Mouse (Mus musculus) limb, embryonic 14.5 days (tissue): ENCODE results near the gene Cnot6. TPM values are rescaled to one million over a fixed set of nuclear protein-coding genes. Genes with fewer than 3 reads are reported as not detected.

Experiments used
- ATAC-seq: fragments of 200-750 bp; cut with Nextera tagmentation; 2 replicates; pipeline ENCODE4 v1.8.0; 2017; ENCODE audit warnings: low read depth, moderate number of reproducible peaks, moderate TSS enrichment; ENCODE audit not compliant: low FRiP score
- DNase-seq: peaks from one replicate; pipeline ENCODE4 v3.0.0-alpha.2; 2015; ENCODE audit warnings: low spot score
- H3K27ac ChIP-seq: fragments of 300-500 bp; sonication (generic); replicated peaks from 2 replicates; pipeline ENCODE4 v1.5.1; 2014; ENCODE audit warnings: low read depth, mild to moderate bottlenecking, low read length, moderate library complexity, mixed read lengths
- H3K27me3 ChIP-seq: fragments of 300-500 bp; sonication (generic); 2 replicates; pipeline ENCODE4 v1.6.1; 2014; ENCODE audit warnings: low read length, mixed read lengths; ENCODE audit not compliant: control insufficient read depth, insufficient read depth
- H3K36me3 ChIP-seq: fragments of 300-500 bp; sonication (generic); 2 replicates; pipeline ENCODE4 v1.6.1; 2014; ENCODE audit warnings: mild to moderate bottlenecking, low read length, moderate library complexity, mixed read lengths; ENCODE audit not compliant: control insufficient read depth, insufficient read depth
- H3K4me1 ChIP-seq: fragments of 300-500 bp; sonication (generic); 2 replicates; pipeline ENCODE4 v1.6.1; 2014; ENCODE audit warnings: antibody characterized with exemption, low read length, mixed read lengths; ENCODE audit not compliant: control insufficient read depth, insufficient read depth
- H3K4me2 ChIP-seq: fragments of 300-500 bp; sonication (generic); replicated peaks from 2 replicates; pipeline ENCODE4 v1.6.1; 2014; ENCODE audit warnings: low read depth, mild to moderate bottlenecking, low read length, moderate library complexity; ENCODE audit not compliant: severe bottlenecking
- H3K4me3 ChIP-seq: fragments of 300-500 bp; sonication (generic); replicated peaks from 2 replicates; pipeline ENCODE4 v1.5.1; 2014; ENCODE audit warnings: low read length
- H3K9ac ChIP-seq: fragments of 300-500 bp; sonication (generic); 2 replicates; pipeline ENCODE4 v1.6.1; 2014; ENCODE audit warnings: mild to moderate bottlenecking, low read depth, low read length, moderate library complexity; ENCODE audit not compliant: severe bottlenecking
- H3K9me3 ChIP-seq: fragments of 300-500 bp; sonication (generic); 2 replicates; pipeline ENCODE4 v1.6.1; 2016; ENCODE audit warnings: low read length; ENCODE audit not compliant: control insufficient read depth
- POLR2A ChIP-seq: fragments of 200-500 bp; IDR thresholded peaks from 2 replicates; pipeline ENCODE4 v1.8.0; 2012; ENCODE audit warnings: inconsistent platforms, mild to moderate bottlenecking, moderate library complexity, borderline replicate concordance; ENCODE audit not compliant: insufficient read depth, insufficient read length; ENCODE audit errors: extremely low read depth
- WGBS: fragments of 180-500 bp; shearing (Covaris S2); extraction: QIAGEN DNeasy Blood & Tissue Kit; methylation state at CpG from one replicate; pipeline ENCODE4 v1.1.7; 2014; 5-methylcytosine and 5-hydroxymethylcytosine counted together
- polyA plus RNA-seq, 2 experiments: library from polyadenylated mRNA; depleted of rRNA in 1 of 2; stranded (reverse) in 1 of 2; unstranded in 1 of 2; fragments of >200 nt; fragmentation: Nextera tagmentation in 1 of 2; extraction: Ambion mirVana in 1 of 2; gene quantifications; 2 replicates each; pipeline versions ENCODE4 v1.2.1 to v1.2.3; 2012 to 2014

Cnot6 gene
- polyA plus RNA-seq, 2 experiments = 59.7 to 65.2 TPM

DNA sequence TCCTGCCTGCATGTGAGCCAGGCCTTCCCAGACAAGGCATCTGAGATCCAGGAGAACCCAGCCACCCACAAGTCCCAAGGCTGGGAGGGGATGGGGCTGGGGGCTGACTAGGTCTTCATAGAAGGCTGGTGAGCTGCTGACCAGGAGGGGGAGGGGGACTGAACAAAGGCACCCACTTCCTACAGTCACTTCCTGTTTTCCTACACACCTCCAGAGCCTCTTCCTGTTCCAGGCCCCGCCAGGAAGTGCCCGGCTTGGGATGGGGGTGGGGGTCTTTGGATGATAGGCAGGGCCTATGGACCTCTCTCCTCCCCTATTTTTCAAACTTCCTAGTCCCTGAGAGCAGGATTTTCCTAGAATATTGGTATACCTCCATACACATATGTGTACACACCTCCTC lies 80.3 kb downstream of the Cnot6 start:
- ATAC-seq (no peak), DNase-seq (no peak)
- Histone ChIP-seq H3K27me3 (peaks cover 44% of the 10 kb centered on the region), H3K36me3 (no peaks in the 10 kb centered on the region), H3K4me1 (peaks cover 3% of the 10 kb centered on the region; the same call in 1 of the 2 replicates), H3K4me2 (no peak overlapping the region), H3K9ac (no peak overlapping the region), H3K4me3 (no peak overlapping the region), H3K27ac (no peak overlapping the region), H3K9me3 (no peaks in the 10 kb centered on the region)
- 80% methylated on average over 2 of the region's 2 CpGs for WGBS
- no peak for TF ChIP-seq POLR2A

DNA sequence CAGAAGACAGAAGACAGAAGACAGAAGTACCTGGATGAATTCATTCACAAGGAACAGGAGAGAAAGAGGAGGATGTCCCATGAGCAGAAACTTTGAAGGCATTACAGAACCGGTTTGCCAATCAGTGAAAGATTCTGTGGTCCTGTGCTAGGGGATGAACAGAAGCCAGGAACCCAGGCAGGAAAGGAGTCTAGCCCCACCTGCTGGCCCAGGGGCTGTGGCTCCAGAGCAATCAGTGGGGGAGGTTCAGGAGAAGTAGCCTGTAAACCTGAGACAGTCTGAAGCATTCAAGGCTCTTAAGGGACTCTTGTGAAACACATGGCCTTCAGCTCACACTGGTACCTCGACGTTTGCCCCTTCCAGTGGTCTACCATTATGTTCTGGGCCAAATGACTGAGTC lies 81.4 kb downstream of the Cnot6 start:
- ATAC-seq (no peak), DNase-seq (no peak)
- no peak overlapping the region for H3K4me2 ChIP-seq
- no peak for TF ChIP-seq POLR2A
- H3K9me3 ChIP-seq = no peaks in the 10 kb centered on the region
- peaks cover 3% of the 10 kb centered on the region; the same call in 1 of the 2 replicates for H3K4me1 ChIP-seq
- H3K27ac ChIP-seq = no peak overlapping the region
- 25% methylated on average over 3 of the region's 3 CpGs for WGBS
- H3K36me3 ChIP-seq = no peaks in the 10 kb centered on the region
- H3K4me3 ChIP-seq = no peak overlapping the region
- no peak overlapping the region for H3K9ac ChIP-seq
- peaks cover 33% of the 10 kb centered on the region for H3K27me3 ChIP-seq

DNA sequence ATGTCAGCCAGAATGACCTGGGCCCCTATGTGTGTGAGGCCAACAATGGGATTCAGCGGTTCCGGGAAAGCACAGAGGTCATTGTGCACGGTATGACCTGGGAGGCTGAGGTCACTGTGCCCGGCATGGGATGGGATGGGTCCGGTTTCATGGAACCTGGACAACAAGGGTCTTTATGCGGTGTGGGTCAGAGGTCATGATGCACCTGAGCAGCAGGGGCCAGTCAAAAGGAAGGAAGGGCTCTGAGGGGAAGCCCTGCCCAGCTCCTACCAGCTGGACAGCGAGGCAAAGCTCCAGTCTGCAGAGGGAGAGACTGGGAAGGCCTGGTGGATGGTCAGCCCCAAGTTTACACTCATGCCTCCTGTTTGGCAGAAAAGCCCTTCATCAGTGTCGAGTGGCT lies 85.8 kb downstream of the Cnot6 start:
- H3K4me2 ChIP-seq = no peak overlapping the region
- H3K36me3 ChIP-seq = no peaks in the 10 kb centered on the region
- no peak for TF ChIP-seq POLR2A
- ATAC-seq = no peak
- 75% methylated on average over 8 of the region's 8 CpGs for WGBS
- no peaks in the 10 kb centered on the region for H3K4me1 ChIP-seq
- DNase-seq = no peak
- no peak overlapping the region for H3K4me3 ChIP-seq
- no peaks in the 10 kb centered on the region for H3K9me3 ChIP-seq
- no peaks in the 10 kb centered on the region for H3K27me3 ChIP-seq
- no peak overlapping the region for H3K9ac ChIP-seq
- no peak overlapping the region for H3K27ac ChIP-seq

DNA sequence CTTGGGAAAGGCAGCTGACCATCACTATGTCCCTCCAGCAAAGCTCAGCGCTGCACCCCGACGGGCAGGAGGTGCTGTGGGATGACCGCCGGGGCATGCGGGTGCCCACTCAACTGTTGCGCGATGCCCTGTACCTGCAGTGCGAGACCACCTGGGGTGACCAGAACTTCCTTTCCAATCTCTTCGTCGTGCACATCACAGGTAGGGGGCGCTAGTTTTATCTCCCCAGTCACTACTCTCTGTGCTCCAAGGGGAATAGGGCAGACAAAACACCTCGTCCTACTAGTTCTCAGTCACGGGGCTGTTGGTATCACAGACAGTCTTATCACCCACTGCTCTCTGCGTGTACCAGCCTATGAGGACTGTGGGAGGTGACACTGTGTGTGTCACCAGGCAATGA lies 86.7 kb downstream of the Cnot6 start:
- Histone ChIP-seq H3K9me3 (no peaks in the 10 kb centered on the region), H3K4me2 (no peak overlapping the region), H3K27me3 (no peaks in the 10 kb centered on the region), H3K36me3 (no peaks in the 10 kb centered on the region), H3K4me1 (no peaks in the 10 kb centered on the region), H3K4me3 (no peak overlapping the region), H3K9ac (no peak overlapping the region), H3K27ac (no peak overlapping the region)
- WGBS = 65% methylated on average over 15 of the region's 15 CpGs
- DNase-seq (no peak), ATAC-seq (no peak)
- no peak for TF ChIP-seq POLR2A

DNA sequence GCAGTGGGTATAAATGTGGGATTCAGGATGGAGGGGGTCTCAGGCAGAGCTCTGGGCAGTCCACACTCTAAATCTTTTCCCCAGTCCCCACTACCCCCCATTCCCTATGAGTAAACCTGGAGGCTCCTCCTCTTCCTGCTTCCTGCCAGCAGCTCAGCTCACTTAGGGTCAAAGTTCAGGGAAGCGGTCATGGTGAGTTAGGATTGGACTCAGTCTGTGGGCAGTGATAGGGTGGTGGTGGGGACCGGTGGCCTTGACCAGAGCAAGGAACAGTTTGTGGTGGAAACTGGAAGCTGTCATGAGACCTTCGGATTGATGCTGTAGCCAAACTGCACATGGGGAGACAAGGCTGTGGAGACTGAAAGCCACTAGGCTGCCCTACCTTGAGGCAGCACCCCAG lies 88.4 kb downstream of the Cnot6 start:
- no peak overlapping the region for H3K9ac ChIP-seq
- DNase-seq (no peak), ATAC-seq (no peak)
- H3K4me2 ChIP-seq = no peak overlapping the region
- no peak overlapping the region for H3K4me3 ChIP-seq
- 75% methylated on average over 3 of the region's 3 CpGs for WGBS
- no peak overlapping the region for H3K27ac ChIP-seq
- no peaks in the 10 kb centered on the region for H3K36me3 ChIP-seq
- TF ChIP-seq POLR2A = no peak
- H3K4me1 ChIP-seq = no peaks in the 10 kb centered on the region
- no peaks in the 10 kb centered on the region for H3K27me3 ChIP-seq
- no peaks in the 10 kb centered on the region for H3K9me3 ChIP-seq

DNA sequence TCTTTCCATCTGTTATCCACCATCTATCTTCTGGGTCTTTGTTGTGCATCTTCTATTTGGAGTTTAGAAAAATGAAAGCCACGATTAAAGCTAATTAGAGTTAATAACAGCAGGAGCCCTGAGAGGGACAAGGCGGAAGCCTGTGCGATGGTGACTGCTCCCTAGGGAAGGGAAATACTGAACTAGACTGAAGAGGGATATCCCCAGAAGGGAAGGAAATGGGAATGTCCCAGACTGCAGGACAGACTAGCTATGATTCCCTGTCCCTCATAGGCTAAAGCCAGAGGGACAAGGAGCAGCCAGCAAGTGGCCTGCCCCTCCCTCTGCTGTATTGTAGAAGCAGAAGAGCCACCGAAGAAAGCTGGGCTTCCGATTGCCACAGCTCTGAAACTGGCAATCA lies 90.6 kb downstream of the Cnot6 start:
- H3K27me3 ChIP-seq = no peaks in the 10 kb centered on the region
- H3K9me3 ChIP-seq = no peaks in the 10 kb centered on the region
- no peak overlapping the region for H3K27ac ChIP-seq
- H3K9ac ChIP-seq = no peak overlapping the region
- DNase-seq (no peak), ATAC-seq (no peak)
- no peak for TF ChIP-seq POLR2A
- no peaks in the 10 kb centered on the region for H3K36me3 ChIP-seq
- no peaks in the 10 kb centered on the region for H3K4me1 ChIP-seq
- H3K4me2 ChIP-seq = no peak overlapping the region
- no peak overlapping the region for H3K4me3 ChIP-seq
- WGBS = 79% methylated on average over 5 of the region's 5 CpGs

Other genes with a start within 250 kb of the Cnot6 start
- gene Olfr1386, start 247.7 kb downstream of the Cnot6 start, polyA plus RNA-seq (2012; rRNA removed) = not detected in 2 replicates
- gene Olfr1386, start 247.7 kb downstream of the Cnot6 start, polyA plus RNA-seq (2014; fragmentation: Nextera tagmentation; extraction: Ambion mirVana) = not detected in 2 replicates
- not detected in 2 replicates for gene Olfr1385, start 223.7 kb downstream of the Cnot6 start, polyA plus RNA-seq (2012; rRNA removed)
- not detected in 2 replicates for gene Olfr1385, start 223.7 kb downstream of the Cnot6 start, polyA plus RNA-seq (2014; fragmentation: Nextera tagmentation; extraction: Ambion mirVana)
- gene Olfr1384, start 206.0 kb downstream of the Cnot6 start, polyA plus RNA-seq (2012; rRNA removed) = not detected in 2 replicates
- gene Olfr1384, start 206.0 kb downstream of the Cnot6 start, polyA plus RNA-seq (2014; fragmentation: Nextera tagmentation; extraction: Ambion mirVana) = not detected in 2 replicates
- gene Olfr1383, start 193.1 kb downstream of the Cnot6 start, polyA plus RNA-seq (2012; rRNA removed) = not detected in 2 replicates
- not detected in 2 replicates for gene Olfr1383, start 193.1 kb downstream of the Cnot6 start, polyA plus RNA-seq (2014; fragmentation: Nextera tagmentation; extraction: Ambion mirVana)
- gene Olfr1382, start 184.5 kb downstream of the Cnot6 start, polyA plus RNA-seq (2012; rRNA removed) = not detected in 2 replicates
- not detected in 2 replicates for gene Olfr1382, start 184.5 kb downstream of the Cnot6 start, polyA plus RNA-seq (2014; fragmentation: Nextera tagmentation; extraction: Ambion mirVana)
- gene Olfr1381, start 169.3 kb downstream of the Cnot6 start, polyA plus RNA-seq (2012; rRNA removed) = not detected in 2 replicates
- not detected in 2 replicates for gene Olfr1381, start 169.3 kb downstream of the Cnot6 start, polyA plus RNA-seq (2014; fragmentation: Nextera tagmentation; extraction: Ambion mirVana)
- not detected in 2 replicates for gene Olfr1380, start 155.8 kb downstream of the Cnot6 start, polyA plus RNA-seq (2012; rRNA removed)
- not detected in 2 replicates for gene Olfr1380, start 155.8 kb downstream of the Cnot6 start, polyA plus RNA-seq (2014; fragmentation: Nextera tagmentation; extraction: Ambion mirVana)
- gene Flt4, start 103.5 kb downstream of the Cnot6 start, polyA plus RNA-seq (2012; rRNA removed) = 7.1 and 8.6 TPM in 2 replicates
- gene Flt4, start 103.5 kb downstream of the Cnot6 start, polyA plus RNA-seq (2014; fragmentation: Nextera tagmentation; extraction: Ambion mirVana) = 6.8 and 7.3 TPM in 2 replicates
- not detected in 2 replicates for gene Scgb3a1, start 49.1 kb downstream of the Cnot6 start, polyA plus RNA-seq (2012; rRNA removed)
- gene Scgb3a1, start 49.1 kb downstream of the Cnot6 start, polyA plus RNA-seq (2014; fragmentation: Nextera tagmentation; extraction: Ambion mirVana) = not detected in 2 replicates
- 27.4 and 31.1 TPM in 2 replicates for gene Gfpt2, start 81.5 kb upstream of the Cnot6 start, polyA plus RNA-seq (2012; rRNA removed)
- gene Gfpt2, start 81.5 kb upstream of the Cnot6 start, polyA plus RNA-seq (2014; fragmentation: Nextera tagmentation; extraction: Ambion mirVana) = 24.8 and 27.7 TPM in 2 replicates
- gene Mapk9, start 134.0 kb upstream of the Cnot6 start, polyA plus RNA-seq (2012; rRNA removed) = 39.4 and 39.7 TPM in 2 replicates
- gene Mapk9, start 134.0 kb upstream of the Cnot6 start, polyA plus RNA-seq (2014; fragmentation: Nextera tagmentation; extraction: Ambion mirVana) = 34.7 and 37.8 TPM in 2 replicates
- 0.43 and 0.73 TPM in 2 replicates for gene Rasgef1c, start 189.1 kb upstream of the Cnot6 start, polyA plus RNA-seq (2012; rRNA removed)
- 0.34 and 0.88 TPM in 2 replicates for gene Rasgef1c, start 189.1 kb upstream of the Cnot6 start, polyA plus RNA-seq (2014; fragmentation: Nextera tagmentation; extraction: Ambion mirVana)